Mouse (Mus musculus) stomach, embryonic 16.5 days (tissue): ENCODE results near the gene Il2ra. TPM values are rescaled to one million over a fixed set of nuclear protein-coding genes. Genes with fewer than 3 reads are reported as not detected.
A peak's percentile ranks its signal among the peaks of the same experiment; 100 is the strongest.

Source experiments
- ATAC-seq: fragments of 200-750 bp; cut with Nextera tagmentation; 2 replicates; pipeline ENCODE4 v1.8.0; 2017; ENCODE audit warnings: moderate number of reproducible peaks, moderate TSS enrichment; ENCODE audit not compliant: insufficient read depth, low FRiP score
- H3K27ac ChIP-seq: fragments of 300-500 bp; sonication (generic); 2 replicates; pipeline ENCODE4 v1.5.1; 2014; ENCODE audit warnings: low read length
- H3K27me3 ChIP-seq: fragments of 300-500 bp; sonication (generic); 2 replicates; pipeline ENCODE4 v1.6.1; 2014; ENCODE audit warnings: low read length, control low read depth, mixed read lengths; ENCODE audit not compliant: control insufficient read depth, insufficient read depth
- H3K36me3 ChIP-seq: fragments of 300-500 bp; sonication (generic); 2 replicates; pipeline ENCODE4 v1.6.1; 2014; ENCODE audit warnings: low read length; ENCODE audit not compliant: control insufficient read depth, insufficient read depth
- H3K4me1 ChIP-seq: fragments of 300-500 bp; sonication (generic); 2 replicates; pipeline ENCODE4 v1.6.1; 2014; ENCODE audit warnings: low read length, control low read depth, mixed read lengths; ENCODE audit not compliant: control insufficient read depth, insufficient read depth
- H3K4me2 ChIP-seq: fragments of 300-500 bp; sonication (generic); 2 replicates; pipeline ENCODE4 v1.6.1; 2014; ENCODE audit warnings: low read depth, low read length, mixed read lengths
- H3K4me3 ChIP-seq: fragments of 300-500 bp; sonication (generic); replicated peaks from 2 replicates; pipeline ENCODE4 v1.5.1; 2014; ENCODE audit warnings: mild to moderate bottlenecking, low read length
- H3K9ac ChIP-seq: fragments of 300-500 bp; sonication (generic); 2 replicates; pipeline ENCODE4 v1.6.1; 2014; ENCODE audit warnings: low read length
- H3K9me3 ChIP-seq: fragments of 300-500 bp; sonication (generic); replicated peaks from 2 replicates; pipeline ENCODE4 v1.6.1; 2016; ENCODE audit warnings: low read length, control low read depth; ENCODE audit not compliant: control insufficient read depth
- WGBS: fragments of 180-500 bp; shearing (Covaris S2); extraction: QIAGEN DNeasy Blood & Tissue Kit; methylation state at CpG from one replicate; pipeline ENCODE4 v1.1.7; 2014; 5-methylcytosine and 5-hydroxymethylcytosine counted together
- polyA plus RNA-seq: library from polyadenylated mRNA; unstranded; fragments of >200 nt; fragmentation: Nextera tagmentation; extraction: Ambion mirVana; gene quantifications from 2 replicates; pipeline ENCODE4 v1.2.1, GENCODE M21; 2015

The Il2ra gene
- polyA plus RNA-seq, 1 experiment from 2014 or later: not detected

- no peak overlapping the region for H3K27ac ChIP-seq
- no peak for ATAC-seq
- H3K4me3 ChIP-seq: no peak overlapping the region
- 78% methylated on average over 9 of the region's 9 CpGs for WGBS
- no peaks in the 10 kb centered on the region for H3K9me3 ChIP-seq
- no peak overlapping the region for H3K4me2 ChIP-seq
- H3K9ac ChIP-seq: no peak overlapping the region
- no peaks in the 10 kb centered on the region for H3K4me1 ChIP-seq
- H3K36me3 ChIP-seq: no peaks in the 10 kb centered on the region
- no peaks in the 10 kb centered on the region for H3K27me3 ChIP-seq
These were observed 80.0 kb downstream of the Il2ra start for GRCm38 (mm10) chr2:11722564-11722963.

DNA sequence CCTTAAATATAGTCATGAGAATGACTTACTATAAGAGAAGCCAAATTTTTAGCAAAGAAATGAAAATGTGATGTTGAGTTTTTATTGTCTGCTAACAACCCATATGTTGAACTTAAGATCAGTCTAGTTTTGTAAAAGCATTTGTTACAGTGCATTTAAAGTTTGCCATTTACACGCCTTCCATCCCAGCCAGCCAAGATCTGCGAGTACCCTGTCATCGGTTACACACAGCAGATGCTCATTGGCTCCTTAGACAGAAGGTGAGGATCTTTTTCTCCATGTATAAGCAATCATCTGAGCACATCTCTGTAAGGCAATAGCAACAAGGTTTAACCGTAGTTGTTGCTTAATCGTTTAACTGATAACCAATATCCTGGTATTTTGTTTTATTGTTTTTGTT is 85.0 kb downstream of the Il2ra start:
- no peaks in the 10 kb centered on the region for H3K4me1 ChIP-seq
- ATAC-seq: no peak
- H3K27me3 ChIP-seq: no peaks in the 10 kb centered on the region
- no peak overlapping the region for H3K4me3 ChIP-seq
- H3K27ac ChIP-seq: no peak overlapping the region
- no peak overlapping the region for H3K4me2 ChIP-seq
- H3K9ac ChIP-seq: no peak overlapping the region
- H3K36me3 ChIP-seq: no peaks in the 10 kb centered on the region
- no peaks in the 10 kb centered on the region for H3K9me3 ChIP-seq
- 86% methylated on average over 5 of the region's 5 CpGs for WGBS

GRCm38 (mm10) chr2:11729091-11729490 is 86.5 kb downstream of the Il2ra start:
- Histone ChIP-seq H3K27ac (no peak overlapping the region), H3K36me3 (no peaks in the 10 kb centered on the region), H3K9ac (no peak overlapping the region), H3K27me3 (no peaks in the 10 kb centered on the region), H3K9me3 (no peaks in the 10 kb centered on the region), H3K4me2 (no peak overlapping the region), H3K4me3 (no peak overlapping the region), H3K4me1 (no peaks in the 10 kb centered on the region)
- 43% methylated on average over 3 of the region's 3 CpGs for WGBS
- no peak for ATAC-seq

DNA sequence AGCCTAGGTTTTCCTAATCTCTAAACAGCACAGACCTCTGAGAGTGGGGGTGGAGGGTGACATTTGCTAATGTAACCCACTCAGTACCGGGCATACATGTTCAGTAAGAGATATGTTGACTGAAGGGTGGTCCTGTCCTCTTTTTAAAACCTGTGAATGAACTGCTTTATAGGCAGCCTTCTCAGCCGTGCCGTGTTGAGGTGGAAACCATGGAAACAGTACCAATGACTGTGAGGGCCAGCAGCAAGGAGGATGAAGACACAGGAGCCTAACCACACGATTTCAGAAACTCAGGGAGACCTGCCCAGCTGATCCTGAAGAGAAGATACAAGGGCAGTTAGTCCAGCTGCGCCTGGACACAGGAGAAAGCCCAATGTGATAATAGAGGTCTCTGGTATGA is 90.4 kb downstream of the Il2ra start:
- H3K27me3 ChIP-seq: no peaks in the 10 kb centered on the region
- ATAC-seq: no peak
- WGBS: 64% methylated on average over 5 of the region's 5 CpGs
- H3K9ac ChIP-seq: no peak overlapping the region
- H3K4me2 ChIP-seq: no peak overlapping the region
- no peaks in the 10 kb centered on the region for H3K9me3 ChIP-seq
- no peak overlapping the region for H3K27ac ChIP-seq
- no peaks in the 10 kb centered on the region for H3K4me1 ChIP-seq
- H3K4me3 ChIP-seq: no peak overlapping the region
- no peaks in the 10 kb centered on the region for H3K36me3 ChIP-seq

- no peaks in the 10 kb centered on the region for H3K27me3 ChIP-seq
- no peak overlapping the region for H3K9ac ChIP-seq
- H3K9me3 ChIP-seq: no peaks in the 10 kb centered on the region
- H3K4me1 ChIP-seq: no peaks in the 10 kb centered on the region
- no peak for ATAC-seq
- H3K36me3 ChIP-seq: peaks cover 4% of the 10 kb centered on the region
- WGBS: 82% methylated on average over 6 of the region's 6 CpGs
- H3K4me3 ChIP-seq: no peak overlapping the region
- H3K27ac ChIP-seq: no peak overlapping the region
- no peak overlapping the region for H3K4me2 ChIP-seq
These were observed 93.2 kb downstream of the Il2ra start for GRCm38 (mm10) chr2:11735853-11736252.

DNA sequence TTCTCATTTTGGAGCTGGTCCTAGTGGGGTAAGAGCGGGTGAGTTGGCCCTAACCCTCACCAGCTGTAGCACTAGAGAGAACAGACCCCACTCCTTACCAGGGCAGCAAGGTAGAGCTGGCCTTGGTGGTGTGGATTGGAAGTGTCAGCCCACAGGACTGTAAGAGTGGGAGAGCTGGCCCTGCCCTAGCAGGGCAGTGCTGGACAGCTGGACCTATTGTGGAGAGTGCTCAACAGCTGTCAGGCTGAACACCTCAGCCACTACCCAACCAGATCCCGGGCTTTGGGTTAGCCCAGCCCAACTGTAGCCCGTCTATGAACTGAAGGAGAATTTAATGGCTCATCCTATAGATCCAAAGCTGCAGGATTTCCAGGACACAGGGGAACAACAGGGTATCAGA is 96.2 kb downstream of the Il2ra start:
- H3K36me3 ChIP-seq: peaks cover 20% of the 10 kb centered on the region
- peak; percentile 37; the same call in 1 of the 2 replicates for ATAC-seq
- WGBS: 84% methylated on average over 3 of the region's 3 CpGs

GRCm38 (mm10) chr2:11739516-11740051 is 97.0 kb downstream of the Il2ra start:
- Histone ChIP-seq H3K4me3 (no peak overlapping the region), H3K9me3 (no peaks in the 10 kb centered on the region), H3K4me1 (no peaks in the 10 kb centered on the region), H3K4me2 (no peak overlapping the region), H3K27me3 (no peaks in the 10 kb centered on the region), H3K27ac (no peak overlapping the region), H3K9ac (no peak overlapping the region), H3K36me3 (peaks cover 20% of the 10 kb centered on the region)
- peak; percentile 33; the same call in 1 of the 2 replicates for ATAC-seq
- WGBS: 90% methylated on average over 4 of the region's 4 CpGs

More for the DNA sequence above, 96.2 kb downstream of the Il2ra start:
- H3K4me2 ChIP-seq: no peak overlapping the region
- H3K27ac ChIP-seq: no peak overlapping the region
- no peak overlapping the region for H3K9ac ChIP-seq
- H3K27me3 ChIP-seq: no peaks in the 10 kb centered on the region
- H3K4me3 ChIP-seq: no peak overlapping the region
- no peaks in the 10 kb centered on the region for H3K4me1 ChIP-seq
- no peaks in the 10 kb centered on the region for H3K9me3 ChIP-seq

Other genes with a start within 250 kb of the Il2ra start
- gene Pfkfb3, start 88.7 kb upstream of the Il2ra start, polyA plus RNA-seq: 16.1 and 20.6 TPM in 2 replicates
- gene Rbm17, start 38.7 kb upstream of the Il2ra start, polyA plus RNA-seq: 121 TPM in 2 replicates
- not detected in 2 replicates for gene Gm17490, start 16.5 kb upstream of the Il2ra start, polyA plus RNA-seq
- 1.8 and 3.2 TPM in 2 replicates for gene Il15ra, start 62.5 kb downstream of the Il2ra start, polyA plus RNA-seq
- 120 and 125 TPM in 2 replicates for gene Fbh1, start 134.8 kb downstream of the Il2ra start, polyA plus RNA-seq
- gene Ankrd16, start 135.1 kb downstream of the Il2ra start, polyA plus RNA-seq: 46.3 and 49.2 TPM in 2 replicates